Mouse (Mus musculus): ENCODE measurements at regions not wholly inside any gene's neighbourhood (a gene's known extent, or its start where the extent isn't known, plus 50 kb on each side); places are given as distances from the start of the nearest gene placed in this dataset.

GRCm38 (mm10) chr13:51930301-51930747 lies 83.8 kb downstream of the Gadd45g start:
- DNase-seq (ENCODE audit: low spot score in 2 of 2): peak; percentile 30 to 51

GRCm38 (mm10) chr13:51930931-51931330 lies 84.5 kb downstream of the Gadd45g start:
- no peak for DNase-seq (ENCODE audit: low spot score in 2 of 2)

- no peak for DNase-seq (ENCODE audit: low spot score in 2 of 2)
Measured at GRCm38 (mm10) chr13:51935827-51936226, 89.3 kb downstream of the Gadd45g start.

GRCm38 (mm10) chr13:51936441-51936840 lies 90.0 kb downstream of the Gadd45g start:
- no peak for DNase-seq (ENCODE audit: low spot score in 2 of 2)

- DNase-seq (ENCODE audit: low spot score in 2 of 2): no peak
Measured at GRCm38 (mm10) chr13:51937898-51938297, 91.4 kb downstream of the Gadd45g start.

- no peak for DNase-seq (ENCODE audit: low spot score in 2 of 2)
Measured at GRCm38 (mm10) chr13:51939262-51939661, 92.8 kb downstream of the Gadd45g start.

GRCm38 (mm10) chr13:51939715-51940114 lies 93.2 kb downstream of the Gadd45g start:
- no peak for DNase-seq (ENCODE audit: low spot score in 2 of 2)

- peak; percentile 22 to 45 for DNase-seq (ENCODE audit: low spot score in 2 of 2)
Measured at GRCm38 (mm10) chr13:51946171-51946570, 99.7 kb downstream of the Gadd45g start.

GRCm38 (mm10) chr13:51948896-51949295 lies 102.4 kb downstream of the Gadd45g start:
- DNase-seq (ENCODE audit: low spot score in 2 of 2): no peak

GRCm38 (mm10) chr13:51951506-51952038 lies 105.1 kb downstream of the Gadd45g start:
- no peak for DNase-seq (ENCODE audit: low spot score in 2 of 2)

GRCm38 (mm10) chr13:51953084-51953483 lies 106.6 kb downstream of the Gadd45g start:
- DNase-seq (ENCODE audit: low spot score in 2 of 2): no peak

GRCm38 (mm10) chr13:51953569-51953968 lies 107.1 kb downstream of the Gadd45g start:
- DNase-seq (ENCODE audit: low spot score in 2 of 2): no peak

GRCm38 (mm10) chr13:51957101-51957500 lies 110.6 kb downstream of the Gadd45g start:
- no peak for DNase-seq (ENCODE audit: low spot score in 2 of 2)

- no peak for DNase-seq (ENCODE audit: low spot score in 2 of 2)
Measured at GRCm38 (mm10) chr13:51959591-51959990, 113.1 kb downstream of the Gadd45g start.

GRCm38 (mm10) chr13:51960262-51960661 lies 113.8 kb downstream of the Gadd45g start:
- no peak for DNase-seq (ENCODE audit: low spot score in 2 of 2)

GRCm38 (mm10) chr13:51962191-51962611 lies 115.7 kb downstream of the Gadd45g start:
- no peak for DNase-seq (ENCODE audit: low spot score in 2 of 2)

GRCm38 (mm10) chr13:51962676-51963075 lies 116.2 kb downstream of the Gadd45g start:
- DNase-seq (ENCODE audit: low spot score in 2 of 2): no peak

GRCm38 (mm10) chr13:51963966-51964365 lies 117.5 kb downstream of the Gadd45g start:
- DNase-seq (ENCODE audit: low spot score in 2 of 2): no peak

GRCm38 (mm10) chr13:51964416-51964815 lies 117.9 kb downstream of the Gadd45g start:
- no peak for DNase-seq (ENCODE audit: low spot score in 2 of 2)

GRCm38 (mm10) chr13:51964921-51965320 lies 118.4 kb downstream of the Gadd45g start:
- no peak for DNase-seq (ENCODE audit: low spot score in 2 of 2)

- no peak for DNase-seq (ENCODE audit: low spot score in 2 of 2)
Measured at GRCm38 (mm10) chr13:51968103-51968502, 121.6 kb downstream of the Gadd45g start.

GRCm38 (mm10) chr13:51968796-51969195 lies 122.3 kb downstream of the Gadd45g start:
- DNase-seq (ENCODE audit: low spot score in 2 of 2): no peak

GRCm38 (mm10) chr13:51970051-51970450 lies 123.6 kb downstream of the Gadd45g start:
- no peak for DNase-seq (ENCODE audit: low spot score in 2 of 2)

All from gastrocnemius, adult 8-10 months (tissue).